Mouse (Mus musculus): ENCODE measurements at regions not wholly inside any gene's neighbourhood (a gene's known extent, or its start where the extent isn't known, plus 50 kb on each side); places are given as distances from the start of the nearest gene placed in this dataset.

GRCm38 (mm10) chr2:45230351-45231209, 113.4 kb upstream of the Zeb2 start:
- no peak for TF ChIP-seq CTCF (IDR thresholded peaks at IDR 0.05; ENCODE audit: low read depth, low read length)
- no peak for TF ChIP-seq POLR2A (IDR thresholded peaks at IDR 0.05; ENCODE audit: insufficient read depth, low read length)
